Mouse (Mus musculus) T-helper 2 cell (primary cell): ENCODE measurements at regions not wholly inside any gene's neighbourhood (a gene's known extent, or its start where the extent isn't known, plus 50 kb on each side); places are given as distances from the start of the nearest gene placed in this dataset.

Experiments
- in situ Hi-C: fragments of 300-600 bp; cut with MboI, MseI; formaldehyde crosslinking; loops from one replicate; pipeline ENCODE4 v1.15.1; 2025; ENCODE audit warnings: high pct_unique_total_duplicates

- in situ Hi-C loops = no loop called here
Measured at GRCm38 (mm10) chr13:25560339-25560738, 290.0 kb upstream of the Nrsn1 start.

GRCm38 (mm10) chr13:25554962-25555361 is 284.7 kb upstream of the Nrsn1 start:
- in situ Hi-C loops = no loop called here

DNA sequence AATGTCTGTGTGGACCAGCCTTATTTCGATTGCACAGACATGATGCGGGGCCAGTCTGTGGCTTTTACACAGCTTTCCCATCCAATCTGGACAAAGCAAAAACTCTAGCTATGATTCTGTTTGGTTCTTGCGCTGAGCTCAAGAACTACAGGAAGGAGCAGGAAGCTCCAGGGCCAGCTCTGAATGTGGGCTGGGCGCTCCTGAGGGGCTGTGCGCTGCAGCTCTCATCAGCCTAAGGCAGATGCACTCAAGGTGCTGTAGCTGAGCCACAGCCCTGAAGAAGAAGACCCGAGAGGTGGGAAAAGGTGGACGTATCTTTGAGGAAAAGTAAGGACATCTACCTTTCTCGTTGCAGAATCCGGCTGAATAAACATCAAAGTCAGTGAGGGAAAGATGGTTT is 278.2 kb upstream of the Nrsn1 start:
- in situ Hi-C loops = no loop called here

GRCm38 (mm10) chr13:25547150-25548145 is 277.1 kb upstream of the Nrsn1 start:
- in situ Hi-C loops = no loop called here

DNA sequence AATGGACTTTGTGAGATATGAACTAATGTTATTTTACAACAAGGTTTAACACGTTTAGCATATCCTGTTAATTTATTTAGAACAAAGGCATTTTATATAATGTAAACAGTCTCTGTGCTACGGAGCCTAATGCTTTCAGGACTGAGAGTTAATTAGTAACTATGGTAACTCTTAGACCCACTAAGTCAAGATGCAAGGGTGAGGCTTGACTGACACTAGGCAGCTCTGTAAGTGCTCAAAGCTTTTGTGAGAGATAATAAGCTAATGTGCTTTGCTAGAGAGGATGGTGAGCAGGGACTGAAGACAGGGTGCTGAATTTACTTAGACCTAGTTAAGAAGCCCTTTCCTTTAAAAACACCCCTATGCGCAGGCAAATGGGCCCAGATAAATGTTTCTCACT is 253.8 kb upstream of the Nrsn1 start:
- in situ Hi-C loops = no loop called here

GRCm38 (mm10) chr13:25507355-25507754 is 237.1 kb upstream of the Nrsn1 start:
- in situ Hi-C loops = no loop called here

DNA sequence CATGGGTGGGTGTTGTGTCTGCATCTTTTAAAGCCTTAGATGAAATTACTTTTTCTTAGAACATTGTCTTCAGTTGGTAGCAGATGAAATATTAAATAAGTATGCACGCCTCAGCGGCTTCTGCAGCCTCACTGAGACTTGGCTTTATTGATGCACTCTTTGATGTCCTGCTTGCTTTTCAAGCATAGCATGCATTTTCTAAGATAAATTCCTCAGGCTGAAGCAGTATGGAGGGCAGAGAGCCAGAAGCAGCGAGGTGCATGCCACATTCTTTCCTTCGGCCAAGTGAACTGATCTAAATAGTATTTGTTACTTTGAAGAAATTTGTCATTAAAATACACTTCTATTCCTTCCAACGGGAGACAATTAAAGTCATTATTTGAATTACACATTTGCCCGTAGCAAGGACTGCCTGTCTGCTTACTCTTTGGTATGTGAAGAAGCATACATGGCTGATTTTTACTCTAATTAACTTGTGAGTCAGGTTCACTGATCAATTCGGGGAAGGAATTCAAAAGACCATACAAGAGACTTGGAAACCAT is 224.3 kb upstream of the Nrsn1 start:
- in situ Hi-C loops = no loop called here

DNA sequence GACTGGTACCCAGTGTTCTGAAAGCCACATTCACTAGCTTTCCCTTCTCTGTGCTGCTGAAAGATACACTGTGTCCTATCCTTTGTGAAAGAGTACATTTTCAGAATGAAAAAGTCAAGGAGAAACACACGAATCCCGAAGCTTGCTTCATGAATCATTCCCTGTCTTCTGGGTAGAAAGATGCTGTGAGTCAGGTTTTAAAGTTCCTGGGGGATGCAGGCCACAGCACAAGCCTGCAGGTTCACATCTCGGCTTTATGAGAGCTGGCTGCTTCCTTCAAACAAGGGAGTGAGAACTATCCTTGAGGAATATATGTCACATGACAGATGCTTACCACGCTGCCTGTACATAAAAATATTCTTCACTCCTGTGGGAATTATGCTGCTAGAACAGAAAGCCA is 219.7 kb upstream of the Nrsn1 start:
- in situ Hi-C loops = no loop called here

GRCm38 (mm10) chr13:25483309-25483708 is 213.0 kb upstream of the Nrsn1 start:
- in situ Hi-C loops = no loop called here

DNA sequence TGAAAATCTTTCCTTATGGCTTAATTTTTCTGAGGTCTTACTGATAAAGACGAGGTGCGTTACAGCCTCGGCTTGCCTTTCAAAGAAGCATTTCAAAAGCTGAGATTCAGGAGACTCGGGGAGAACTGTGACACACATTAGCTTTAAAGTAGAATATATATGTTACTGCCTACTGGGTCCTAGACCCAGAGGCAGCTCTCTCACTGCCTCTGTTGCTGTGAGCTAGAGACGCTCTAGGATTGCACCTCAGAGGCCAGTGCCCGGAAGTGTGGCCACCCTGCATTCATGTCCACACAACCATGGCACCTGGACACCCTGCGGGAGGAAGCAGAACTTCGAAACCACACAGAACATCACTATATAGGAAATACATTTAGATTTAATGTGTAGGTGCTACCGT is 181.6 kb upstream of the Nrsn1 start:
- in situ Hi-C loops = no loop called here

DNA sequence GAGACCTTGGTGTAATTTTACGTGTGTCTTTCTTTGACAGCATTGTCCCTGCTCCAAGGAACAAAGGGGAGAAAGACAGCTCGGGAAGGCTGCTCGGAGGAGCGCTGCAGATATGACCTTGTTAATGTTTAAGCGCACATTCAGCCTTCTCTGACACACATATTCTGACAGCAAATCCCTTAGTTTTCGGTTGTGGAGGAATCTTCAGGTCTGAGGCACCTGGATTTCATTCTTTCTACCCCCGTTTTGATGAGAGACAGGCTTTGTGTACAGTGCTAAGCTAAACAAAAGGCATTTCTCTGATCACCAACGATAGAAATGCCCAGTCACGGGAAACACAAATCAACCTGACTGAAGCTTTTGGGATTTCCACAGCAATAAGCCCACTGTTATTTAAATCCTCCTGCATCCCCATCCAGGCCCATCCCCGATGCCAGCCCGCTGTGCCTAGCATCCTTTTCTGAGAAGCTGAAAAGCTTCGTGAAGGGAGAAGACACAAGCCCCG is 181.1 kb upstream of the Nrsn1 start:
- in situ Hi-C loops = no loop called here

DNA sequence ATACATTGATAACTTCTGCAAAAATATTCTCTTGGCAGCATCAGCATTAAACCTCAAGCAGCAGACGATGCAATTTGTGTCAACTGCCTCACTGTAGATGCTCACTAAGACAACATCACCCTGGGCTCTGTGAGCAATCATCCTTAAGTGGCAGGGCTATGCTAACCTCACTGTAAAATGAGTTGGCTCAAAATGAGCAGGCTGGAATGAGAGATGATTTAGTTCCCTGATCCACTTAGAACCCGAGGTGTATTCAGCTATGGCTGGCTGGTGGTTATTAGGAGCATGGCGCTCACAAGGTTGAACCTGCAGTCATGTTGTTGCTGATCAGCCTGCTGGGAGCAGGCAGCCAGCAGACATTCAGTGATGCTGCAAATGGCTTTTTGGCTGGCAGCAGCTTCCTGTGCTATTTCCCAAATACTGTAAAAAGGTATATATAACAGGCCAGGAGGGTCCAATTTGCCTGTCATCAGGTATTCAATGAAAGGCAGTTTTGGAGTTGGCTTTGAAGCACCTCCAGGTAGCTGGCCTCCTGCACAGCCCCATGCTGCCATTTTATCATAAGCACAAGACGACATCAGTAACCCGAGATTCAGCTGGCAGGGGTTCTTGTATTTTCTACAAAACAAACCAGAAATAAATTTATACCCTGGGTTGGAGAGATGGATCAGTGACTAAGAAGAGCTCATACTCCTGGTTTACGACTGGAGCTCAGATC is 159.6 kb upstream of the Nrsn1 start:
- in situ Hi-C loops = loop anchor here (10.0 kb wide), 1 partner anchor 1985 kb away; no protein-coding TSS in a partner anchor

- in situ Hi-C loops = no loop called here
Measured at GRCm38 (mm10) chr13:25403182-25403795, 133.0 kb upstream of the Nrsn1 start.

- in situ Hi-C loops = no loop called here
Measured at GRCm38 (mm10) chr13:25402691-25403090, 132.4 kb upstream of the Nrsn1 start.

- in situ Hi-C loops = no loop called here
Measured at GRCm38 (mm10) chr13:25401936-25402504, 131.7 kb upstream of the Nrsn1 start.

DNA sequence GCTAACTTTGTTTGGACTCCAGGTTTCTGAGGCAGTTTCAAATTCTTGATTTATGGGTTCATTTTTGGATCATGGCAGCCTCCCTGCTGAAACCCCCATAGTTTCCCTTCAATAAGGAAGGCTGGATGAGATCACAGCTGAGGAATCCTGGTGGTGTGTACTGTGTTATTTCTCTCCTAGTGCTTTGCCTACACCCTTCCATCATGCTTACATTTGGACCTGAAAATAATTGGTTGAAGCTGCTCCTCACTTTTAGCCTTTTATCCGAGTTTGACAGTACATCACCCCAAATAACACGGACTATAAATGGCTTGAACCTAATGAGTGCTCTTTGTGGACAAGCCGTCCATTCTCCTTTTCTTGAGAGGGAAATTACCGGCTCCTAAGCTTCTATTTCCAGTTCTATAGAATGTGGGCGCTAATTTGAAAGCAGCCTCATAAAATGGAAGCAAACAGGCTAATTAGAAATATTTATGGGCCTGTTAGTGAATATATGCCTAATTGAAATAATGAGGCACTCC is 122.5 kb upstream of the Nrsn1 start:
- in situ Hi-C loops = no loop called here

- in situ Hi-C loops = no loop called here
Measured at GRCm38 (mm10) chr13:25362627-25362967, 92.3 kb upstream of the Nrsn1 start.

- in situ Hi-C loops = no loop called here
Measured at GRCm38 (mm10) chr13:25361850-25362626, 91.7 kb upstream of the Nrsn1 start.

DNA sequence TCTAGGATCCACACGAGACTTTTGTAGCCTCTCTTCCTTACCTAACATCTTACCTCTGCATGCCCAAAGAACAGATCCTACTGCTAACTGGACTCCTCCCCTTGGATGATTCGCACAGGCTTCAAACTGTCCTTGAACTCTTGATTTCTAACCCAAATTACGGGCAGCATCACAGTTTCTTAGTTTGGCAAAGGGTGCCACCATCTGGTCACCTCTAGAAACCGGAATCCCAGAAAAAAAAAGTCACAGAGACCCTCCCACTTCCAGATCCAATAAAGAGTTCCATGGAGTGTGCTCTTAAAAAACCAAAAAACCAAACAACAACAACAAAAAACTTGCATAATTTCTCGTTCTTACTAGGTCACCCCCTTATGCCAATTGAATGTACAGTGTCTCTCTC is 77.3 kb upstream of the Nrsn1 start:
- in situ Hi-C loops = no loop called here

- in situ Hi-C loops = no loop called here
Measured at GRCm38 (mm10) chr13:25343309-25343708, 73.0 kb upstream of the Nrsn1 start.

DNA sequence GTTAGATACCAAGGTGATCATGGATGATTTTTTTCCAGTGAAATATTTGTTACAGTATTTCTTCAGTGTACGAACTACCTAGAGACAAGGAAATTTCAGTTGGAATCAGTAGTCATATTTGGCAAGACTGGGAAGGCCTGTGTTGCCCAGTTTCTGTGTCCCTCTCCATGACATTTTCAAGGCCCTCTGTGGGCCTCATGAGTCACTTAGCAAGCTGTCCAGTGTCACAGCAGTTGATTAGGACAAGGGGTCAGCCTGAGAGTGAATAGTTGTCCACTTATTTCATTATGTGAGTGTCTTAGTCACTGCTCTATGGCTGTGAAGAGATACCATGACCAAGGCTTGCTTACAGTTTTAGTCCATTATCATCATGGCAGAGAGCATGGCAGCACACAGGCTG is 71.5 kb upstream of the Nrsn1 start:
- in situ Hi-C loops = no loop called here
